Mouse (Mus musculus) ES-Bruce4 (cell line): ENCODE measurements around the gene Itih3. TPM values are rescaled to one million over a fixed set of nuclear protein-coding genes. Genes with fewer than 3 reads are reported as not detected.

ENCODE experiments used
- H3K27ac ChIP-seq: 2 replicates; pipeline ENCODE4 v1.5.1; 2012; ENCODE audit warnings: low read length, inconsistent platforms; ENCODE audit not compliant: insufficient read depth
- H3K27me3 ChIP-seq: 2 replicates; pipeline ENCODE4 v1.6.1; 2012; ENCODE audit warnings: mild to moderate bottlenecking, low read length, inconsistent platforms; ENCODE audit not compliant: control insufficient read depth, poor library complexity, insufficient read depth, severe bottlenecking
- H3K36me3 ChIP-seq: 2 replicates; pipeline ENCODE4 v1.6.1; 2012; ENCODE audit warnings: inconsistent platforms, mild to moderate bottlenecking, low read length, moderate library complexity; ENCODE audit not compliant: control insufficient read depth, poor library complexity, insufficient read depth, severe bottlenecking
- H3K4me1 ChIP-seq: one replicate; pipeline ENCODE4 v1.8.1; 2011; ENCODE audit warnings: low read length; ENCODE audit not compliant: control insufficient read depth, insufficient read depth
- H3K4me3 ChIP-seq: 2 replicates; pipeline ENCODE4 v1.5.1; 2011; ENCODE audit warnings: low read depth, mild to moderate bottlenecking, low read length
- H3K9ac ChIP-seq: 2 replicates; pipeline ENCODE4 v1.6.1; 2012; ENCODE audit warnings: low read depth, mild to moderate bottlenecking, inconsistent platforms; ENCODE audit not compliant: poor library complexity, severe bottlenecking
- H3K9me3 ChIP-seq: replicated peaks from 2 replicates; pipeline ENCODE4 v1.6.1; 2012; ENCODE audit warnings: mild to moderate bottlenecking, low read length, inconsistent platforms; ENCODE audit not compliant: control insufficient read depth, poor library complexity, insufficient read depth, severe bottlenecking
- CTCF ChIP-seq: IDR thresholded peaks from one replicate; pipeline ENCODE4 v1.8.1; 2011; ENCODE audit warnings: low read depth, low read length
- EP300 ChIP-seq: IDR thresholded peaks from 2 replicates; pipeline ENCODE4 v1.6.1; 2011; ENCODE audit warnings: low read depth, low read length; ENCODE audit not compliant: insufficient read depth
- POLR2A ChIP-seq: IDR thresholded peaks from one replicate; pipeline ENCODE4 v1.8.1; 2011; ENCODE audit warnings: low read length; ENCODE audit not compliant: insufficient read depth
- polyA plus RNA-seq: library from polyadenylated mRNA; stranded (reverse); fragments of >200 nt; gene quantifications from 2 replicates; pipeline ENCODE4 v1.2.4, GENCODE M21; 2011; ENCODE audit warnings: low read depth; ENCODE audit not compliant: missing spikeins, insufficient read depth, insufficient read length

The Itih3 gene
- polyA plus RNA-seq, 1 experiment, result not detected

GRCm38 (mm10) chr14:30862368-30862767 lies 61.2 kb downstream of the Itih3 start:
- H3K9ac ChIP-seq, result no peak overlapping the region
- H3K36me3 ChIP-seq, result no peaks in the 10 kb centered on the region
- no peak overlapping the region for H3K27ac ChIP-seq
- H3K4me3 ChIP-seq, result no peak overlapping the region
- no peak for TF ChIP-seq POLR2A
- TF ChIP-seq EP300, result no peak
- TF ChIP-seq CTCF, result no peak
- H3K4me1 ChIP-seq, result no peaks in the 10 kb centered on the region
- no peaks in the 10 kb centered on the region for H3K27me3 ChIP-seq
- H3K9me3 ChIP-seq, result no peaks in the 10 kb centered on the region

GRCm38 (mm10) chr14:30861421-30862125 lies 62.0 kb downstream of the Itih3 start:
- no peak for TF ChIP-seq CTCF
- no peak for TF ChIP-seq POLR2A
- H3K27ac ChIP-seq, result no peak overlapping the region
- no peaks in the 10 kb centered on the region for H3K9me3 ChIP-seq
- no peaks in the 10 kb centered on the region for H3K27me3 ChIP-seq
- H3K4me3 ChIP-seq, result no peak overlapping the region
- no peak overlapping the region for H3K9ac ChIP-seq
- no peaks in the 10 kb centered on the region for H3K36me3 ChIP-seq
- no peaks in the 10 kb centered on the region for H3K4me1 ChIP-seq

Other genes with a start within 250 kb of the Itih3 start
- 9.8 and 12.0 TPM in 2 replicates for gene Sfmbt1, start 208.9 kb downstream of the Itih3 start, polyA plus RNA-seq
- gene Tmem110, start 98.2 kb downstream of the Itih3 start, polyA plus RNA-seq, result 18.1 and 18.6 TPM in 2 replicates
- 0.49 TPM in 1 of 2 replicates, not detected in the other for gene Mustn1, start 44.6 kb downstream of the Itih3 start, polyA plus RNA-seq
- 0.29 TPM in 1 of 2 replicates, not detected in the other for gene Itih4, start 37.3 kb downstream of the Itih3 start, polyA plus RNA-seq
- gene Itih1, start 19.5 kb upstream of the Itih3 start, polyA plus RNA-seq, result not detected in 2 replicates
- 17.3 and 17.7 TPM in 2 replicates for gene Nek4, start 27.6 kb upstream of the Itih3 start, polyA plus RNA-seq
- gene Glt8d1, start 77.6 kb upstream of the Itih3 start, polyA plus RNA-seq, result 29.1 and 36.4 TPM in 2 replicates
- gene Spcs1, start 77.9 kb upstream of the Itih3 start, polyA plus RNA-seq, result 126 and 132 TPM in 2 replicates
- 84.5 and 86.9 TPM in 2 replicates for gene Pbrm1, start 95.4 kb upstream of the Itih3 start, polyA plus RNA-seq
- 380 and 391 TPM in 2 replicates for gene Gnl3, start 95.4 kb upstream of the Itih3 start, polyA plus RNA-seq
- 17.1 and 17.2 TPM in 2 replicates for gene Smim4, start 205.2 kb upstream of the Itih3 start, polyA plus RNA-seq
- gene Nt5dc2, start 207.3 kb upstream of the Itih3 start, polyA plus RNA-seq, result 141 and 173 TPM in 2 replicates
- 0.57 and 0.72 TPM in 2 replicates for gene Stab1, start 244.9 kb upstream of the Itih3 start, polyA plus RNA-seq